ENCODE assay signal across 10 mouse cellular contexts in genomic region chr10:39572050-39572671, GRCm38 (mm10). TPM values are rescaled to one million over a fixed set of nuclear protein-coding genes. Genes with fewer than 3 reads are reported as not detected.
A peak's percentile ranks its signal among the peaks of the same experiment; 100 is the strongest.
DNase-seq lines count a peak whose midpoint lies in the region; ATAC-seq lines count a peak whose summit lies in the region.
"Had no signal": no experiment of that assay in that cellular context is flagged by ENCODE, and none has a peak within 500 bp of the region (broad histone marks: within the 10 kb centered on the region; RNA-seq: fewer than 3 reads in every experiment).

No protein-coding gene starts in this region.

- no peak for DNase-seq in neural tube, embryonic 11.5 days (ENCODE audit: low spot score)
- DNase-seq in neural tube, embryonic 10.5 days (ENCODE audit: extremely low spot score, low spot score): no peak
- no peak for DNase-seq in hindbrain, embryonic 10.5 days (ENCODE audit: low spot score)
- no peak for DNase-seq in adrenal gland, postnatal 25 days
- DNase-seq in spleen, adult 12 weeks (ENCODE audit: low spot score): no peak
- DNase-seq: cerebellum, adult 9-11 months; spleen, adult 18-20 months had no signal

- no peaks in the 10 kb centered on the region for H3K36me3 ChIP-seq in neural tube, embryonic 11.5 days (ENCODE audit: control insufficient read depth, insufficient read depth, low read length)
- peaks cover 3% of the 10 kb centered on the region; the same call in 1 of the 2 replicates for H3K36me3 ChIP-seq in hindbrain, embryonic 10.5 days
- H3K36me3 ChIP-seq in midbrain, embryonic 12.5 days: no peaks in the 10 kb centered on the region; the same call in 1 of the 2 replicates
- H3K36me3 ChIP-seq in stomach, embryonic 16.5 days (ENCODE audit: control insufficient read depth, insufficient read depth, low read length): no peaks in the 10 kb centered on the region

- no peak overlapping the region for H3K4me2 ChIP-seq in neural tube, embryonic 11.5 days (ENCODE audit: low read depth)
- H3K4me2 ChIP-seq in midbrain, embryonic 12.5 days (replicated peaks): no peak overlapping the region
- H3K4me2 ChIP-seq in stomach, embryonic 16.5 days (ENCODE audit: low read depth, low read length): no peak overlapping the region

- H3K27me3 ChIP-seq in neural tube, embryonic 11.5 days (ENCODE audit: control insufficient read depth, insufficient read depth, low read length): no peaks in the 10 kb centered on the region
- no peaks in the 10 kb centered on the region; the same call in 1 of the 2 replicates for H3K27me3 ChIP-seq in hindbrain, embryonic 10.5 days (ENCODE audit: insufficient read depth, poor library complexity, severe bottlenecking)
- H3K27me3 ChIP-seq in midbrain, embryonic 12.5 days: no peaks in the 10 kb centered on the region
- no peaks in the 10 kb centered on the region for H3K27me3 ChIP-seq in stomach, embryonic 16.5 days (ENCODE audit: control insufficient read depth, insufficient read depth, low read length)

- no peak overlapping the region for H3K4me3 ChIP-seq in neural tube, embryonic 11.5 days (ENCODE audit: low read depth, low read length)
- no peak overlapping the region for H3K4me3 ChIP-seq in hindbrain, embryonic 10.5 days
- no peak overlapping the region for H3K4me3 ChIP-seq in midbrain, embryonic 12.5 days
- no peak overlapping the region for H3K4me3 ChIP-seq in stomach, embryonic 16.5 days (replicated peaks; ENCODE audit: low read length)

- H3K9me3 ChIP-seq in neural tube, embryonic 11.5 days (ENCODE audit: control insufficient read depth, low read length): no peaks in the 10 kb centered on the region
- no peaks in the 10 kb centered on the region for H3K9me3 ChIP-seq in hindbrain, embryonic 10.5 days
- no peaks in the 10 kb centered on the region for H3K9me3 ChIP-seq in midbrain, embryonic 12.5 days
- no peaks in the 10 kb centered on the region for H3K9me3 ChIP-seq in stomach, embryonic 16.5 days (replicated peaks; ENCODE audit: control insufficient read depth, low read length)

- peak; percentile 32; the same call in 1 of the 2 replicates for ATAC-seq in neural tube, embryonic 11.5 days (ENCODE audit: insufficient read depth, low FRiP score, low TSS enrichment)
- ATAC-seq in midbrain, embryonic 12.5 days (ENCODE audit: low FRiP score, low read depth): peak; percentile 55
- no peak for ATAC-seq in stomach, embryonic 16.5 days (ENCODE audit: insufficient read depth, low FRiP score)

- WGBS in neural tube, embryonic 11.5 days: 50% methylated on average over 9 of the region's 9 CpGs
- WGBS in hindbrain, embryonic 10.5 days: 61% methylated on average over 9 of the region's 9 CpGs
- 38% methylated on average over 9 of the region's 9 CpGs for WGBS in midbrain, embryonic 12.5 days
- 59% methylated on average over 9 of the region's 9 CpGs for WGBS in stomach, embryonic 16.5 days

- H3K4me1 ChIP-seq in neural tube, embryonic 11.5 days (ENCODE audit: control insufficient read depth, insufficient read depth, low read length): peaks cover 15% of the 10 kb centered on the region
- peaks cover 43% of the 10 kb centered on the region for H3K4me1 ChIP-seq in hindbrain, embryonic 10.5 days (replicated peaks)
- peaks cover 29% of the 10 kb centered on the region for H3K4me1 ChIP-seq in midbrain, embryonic 12.5 days
- H3K4me1 ChIP-seq in stomach, embryonic 16.5 days (ENCODE audit: control insufficient read depth, insufficient read depth, low read length): peaks cover 26% of the 10 kb centered on the region

- H3K9ac ChIP-seq in neural tube, embryonic 11.5 days (ENCODE audit: low read length): no peak overlapping the region
- H3K9ac ChIP-seq in midbrain, embryonic 12.5 days (replicated peaks): no peak overlapping the region
- H3K9ac ChIP-seq in stomach, embryonic 16.5 days (ENCODE audit: low read length): no peak overlapping the region
- H3K9ac ChIP-seq: liver, embryonic 14.5 days had no signal

- no peak overlapping the region; the same call in 1 of the 2 replicates for H3K27ac ChIP-seq in neural tube, embryonic 11.5 days (ENCODE audit: low read depth, low read length)
- peak overlapping the region; percentile 70 for H3K27ac ChIP-seq in hindbrain, embryonic 10.5 days
- peak overlapping the region; percentile 75 for H3K27ac ChIP-seq in midbrain, embryonic 12.5 days (replicated peaks)
- peak overlapping the region; percentile 32; the same call in 1 of the 2 replicates for H3K27ac ChIP-seq in stomach, embryonic 16.5 days (ENCODE audit: low read length)
- H3K27ac ChIP-seq: liver, embryonic 14.5 days had no signal

RNA-seq across cellular contexts. Expression of gene Traf3ip2, which starts 40.6 kb away (rescaled TPM):
- polyA plus RNA-seq in neural tube, embryonic 11.5 days (2014; fragmentation: Nextera tagmentation; extraction: Ambion mirVana): 9.4 TPM in 2 replicates
- 8.3 and 8.8 TPM in 2 replicates for polyA plus RNA-seq in hindbrain, embryonic 10.5 days (2016; fragmentation: Nextera tagmentation; extraction: Ambion mirVana)
- 5.4 and 6.1 TPM in 2 replicates for polyA plus RNA-seq in midbrain, embryonic 12.5 days (2016; fragmentation: Nextera tagmentation; extraction: Ambion mirVana)
- 32.1 and 33.1 TPM in 2 replicates for polyA plus RNA-seq in stomach, embryonic 16.5 days (2015; fragmentation: Nextera tagmentation; extraction: Ambion mirVana)
- total RNA-seq in adrenal gland, postnatal 25 days (2021): 24.4 and 26.0 TPM in 2 replicates
